Mouse (Mus musculus): ENCODE data around the gene Fam186a. TPM values are rescaled to one million over a fixed set of nuclear protein-coding genes. Genes with fewer than 3 reads are reported as not detected.
A peak's percentile ranks its signal among the peaks of the same experiment; 100 is the strongest.
"Not testable (repeated sequence)": the region's sequence is repeated elsewhere in the genome, so short reads cannot be mapped to it uniquely, and the experiment has no call there.

The Fam186a gene
- polyA plus RNA-seq (2015; fragmentation: Nextera tagmentation; extraction: Ambion mirVana), result 0.03 TPM in 1 of 2 replicates, not detected in the other

GRCm38 (mm10) chr15:99966961-99967360, at the start of gene Fam186a:
Fam186a (minus strand) TSS chr15:99967061.
- no peaks in the 10 kb centered on the region for H3K36me3 ChIP-seq
- no peak within 1 kb of the TSS for H3K4me3 ChIP-seq
- no peaks in the 10 kb centered on the region for H3K9me3 ChIP-seq
- H3K4me1 ChIP-seq, result 0 out of 2 replicates have a peak, but pooled peaks cover 8% of the 10 kb centered on the region
- no peaks in the 10 kb centered on the region for H3K27me3 ChIP-seq
- no peak for ATAC-seq (ENCODE audit: borderline replicate concordance, extremely low read depth, low FRiP score, low TSS enrichment)
- H3K4me2 ChIP-seq, result no peak within 1 kb of the TSS
- WGBS, result 68% methylated on average over 4 of the region's 4 CpGs
- no peak within 1 kb of the TSS for H3K27ac ChIP-seq
- H3K9ac ChIP-seq, result no peak within 1 kb of the TSS

- Histone ChIP-seq H3K4me2 (no peak overlapping the region), H3K36me3 (peaks cover 79% of the 10 kb centered on the region), H3K4me3 (no peak overlapping the region), H3K9ac (no peak overlapping the region), H3K27me3 (no peaks in the 10 kb centered on the region), H3K4me1 (no peaks in the 10 kb centered on the region), H3K27ac (no peak overlapping the region), H3K9me3 (no peaks in the 10 kb centered on the region)
- no peak for ATAC-seq (ENCODE audit: borderline replicate concordance, extremely low read depth, low FRiP score, low TSS enrichment)
These were observed 39.3 kb upstream of the Fam186a start for GRCm38 (mm10) chr15:100006180-100006579.

DNA sequence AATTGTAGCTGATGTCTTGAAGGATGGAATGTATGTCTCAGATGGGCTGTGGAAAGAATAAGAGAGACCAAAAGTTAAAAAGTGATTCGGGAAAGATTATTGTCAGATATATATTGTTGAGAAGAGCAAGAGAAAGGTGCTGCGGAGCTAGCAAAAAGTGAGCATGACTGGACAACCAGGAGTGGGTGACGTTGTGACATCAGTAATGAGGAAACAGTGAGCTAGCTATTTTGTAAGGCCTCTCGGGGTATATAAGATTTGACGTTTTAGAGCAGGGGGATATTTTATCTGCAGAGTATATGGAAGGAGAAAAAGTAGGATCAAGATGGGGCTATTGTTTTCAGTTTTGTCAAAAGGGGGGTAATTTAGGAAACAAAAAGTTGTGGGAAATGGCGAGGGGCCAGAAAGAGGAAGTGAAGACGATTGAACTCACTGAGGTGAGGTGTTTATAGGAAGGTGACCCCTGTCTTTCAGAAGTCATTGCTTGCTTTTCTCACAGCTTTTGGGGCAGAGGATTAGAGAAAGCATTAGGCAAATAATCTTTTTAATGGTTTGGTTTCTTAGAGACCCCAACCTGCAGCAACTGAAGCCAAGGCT, 37.9 kb upstream of the Fam186a start:
- Histone ChIP-seq H3K27me3 (no peaks in the 10 kb centered on the region), H3K4me2 (no peak overlapping the region), H3K4me3 (no peak overlapping the region), H3K4me1 (no peaks in the 10 kb centered on the region), H3K27ac (no peak overlapping the region), H3K9me3 (no peaks in the 10 kb centered on the region), H3K36me3 (peaks cover 72% of the 10 kb centered on the region), H3K9ac (no peak overlapping the region)
- 81% methylated on average over 7 of the region's 7 CpGs for WGBS
- ATAC-seq (ENCODE audit: borderline replicate concordance, extremely low read depth, low FRiP score, low TSS enrichment), result no peak

- no peak for ATAC-seq (ENCODE audit: borderline replicate concordance, extremely low read depth, low FRiP score, low TSS enrichment)
- WGBS, result 92% methylated on average over 1 of the region's 1 CpGs
- peaks cover 61% of the 10 kb centered on the region for H3K36me3 ChIP-seq
- no peak overlapping the region for H3K27ac ChIP-seq
- no peaks in the 10 kb centered on the region for H3K9me3 ChIP-seq
- no peaks in the 10 kb centered on the region for H3K27me3 ChIP-seq
- no peak overlapping the region for H3K9ac ChIP-seq
- no peak overlapping the region for H3K4me3 ChIP-seq
- H3K4me1 ChIP-seq, result no peaks in the 10 kb centered on the region
- H3K4me2 ChIP-seq, result no peak overlapping the region
These were observed 32.5 kb upstream of the Fam186a start for GRCm38 (mm10) chr15:99999390-99999789.

DNA sequence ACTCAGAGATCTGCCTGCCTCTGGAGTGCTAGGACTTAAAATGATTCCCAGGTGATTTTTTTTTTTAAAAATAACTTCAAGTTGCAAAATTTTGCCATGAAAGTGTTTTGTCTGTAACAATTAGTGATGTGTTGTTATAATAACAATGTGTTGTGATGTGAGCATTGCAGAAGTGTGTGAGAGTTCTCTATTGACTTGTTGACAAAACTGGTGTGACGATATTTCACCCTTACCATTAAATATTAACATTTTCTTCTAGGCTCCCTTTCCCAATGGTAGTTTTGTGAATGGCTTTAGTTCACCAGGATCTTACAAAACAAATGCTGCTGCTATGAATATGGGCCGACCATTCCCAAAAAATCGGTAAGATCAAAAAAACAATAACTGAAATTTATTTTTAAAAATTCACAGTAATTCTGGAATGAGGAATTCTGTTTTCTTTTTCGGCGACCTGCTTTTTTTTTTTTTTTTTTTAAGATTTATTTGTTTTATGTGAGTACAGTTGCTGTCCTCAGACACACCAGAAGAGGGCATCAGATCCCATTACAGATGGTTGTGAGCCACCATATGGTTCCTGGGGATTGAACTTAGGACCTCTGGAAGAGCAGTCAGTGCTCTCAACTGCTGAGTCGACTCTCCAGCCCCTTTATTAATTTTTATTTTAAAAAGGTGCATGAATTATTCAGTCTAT, 30.4 kb upstream of the Fam186a start:
- WGBS, result 89% methylated on average over 6 of the region's 6 CpGs
- H3K36me3 ChIP-seq, result peaks cover 51% of the 10 kb centered on the region

GRCm38 (mm10) chr15:99993100-99993499, 26.2 kb upstream of the Fam186a start:
- Histone ChIP-seq H3K9ac (no peak overlapping the region), H3K9me3 (no peaks in the 10 kb centered on the region), H3K4me1 (no peaks in the 10 kb centered on the region), H3K27ac (no peak overlapping the region), H3K4me3 (no peak overlapping the region), H3K4me2 (no peak overlapping the region), H3K27me3 (no peaks in the 10 kb centered on the region), H3K36me3 (peaks cover 53% of the 10 kb centered on the region)
- WGBS, result 95% methylated on average over 1 of the region's 1 CpGs
- ATAC-seq (ENCODE audit: borderline replicate concordance, extremely low read depth, low FRiP score, low TSS enrichment), result no peak

More for the DNA sequence above, 30.4 kb upstream of the Fam186a start:
- Histone ChIP-seq H3K4me3 (no peak overlapping the region), H3K4me2 (no peak overlapping the region), H3K4me1 (no peaks in the 10 kb centered on the region), H3K9me3 (no peaks in the 10 kb centered on the region), H3K27me3 (no peaks in the 10 kb centered on the region), H3K27ac (no peak overlapping the region), H3K9ac (no peak overlapping the region)
- no peak for ATAC-seq (ENCODE audit: borderline replicate concordance, extremely low read depth, low FRiP score, low TSS enrichment)

GRCm38 (mm10) chr15:99979715-99980114, 12.9 kb upstream of the Fam186a start:
- no peak overlapping the region for H3K4me2 ChIP-seq
- H3K9me3 ChIP-seq, result no peaks in the 10 kb centered on the region
- no peaks in the 10 kb centered on the region for H3K36me3 ChIP-seq
- H3K27me3 ChIP-seq, result no peaks in the 10 kb centered on the region
- no peak overlapping the region for H3K4me3 ChIP-seq
- 78% methylated on average over 2 of the region's 2 CpGs for WGBS
- H3K27ac ChIP-seq, result no peak overlapping the region
- H3K4me1 ChIP-seq, result 0 out of 2 replicates have a peak, but pooled peaks cover 4% of the 10 kb centered on the region
- no peak for ATAC-seq (ENCODE audit: borderline replicate concordance, extremely low read depth, low FRiP score, low TSS enrichment)
- no peak overlapping the region for H3K9ac ChIP-seq

- no peaks in the 10 kb centered on the region for H3K36me3 ChIP-seq
- no peak overlapping the region for H3K27ac ChIP-seq
- no peaks in the 10 kb centered on the region for H3K9me3 ChIP-seq
- no peak overlapping the region for H3K4me2 ChIP-seq
- H3K4me1 ChIP-seq, result peaks cover 6% of the 10 kb centered on the region; the same call in 1 of the 2 replicates
- no peak overlapping the region for H3K9ac ChIP-seq
- ATAC-seq (ENCODE audit: borderline replicate concordance, extremely low read depth, low FRiP score, low TSS enrichment), result no peak
- H3K4me3 ChIP-seq, result no peak overlapping the region
- WGBS, result 80% methylated on average over 1 of the region's 1 CpGs
- no peaks in the 10 kb centered on the region for H3K27me3 ChIP-seq
These were observed 12.4 kb upstream of the Fam186a start for GRCm38 (mm10) chr15:99979266-99979665.

DNA sequence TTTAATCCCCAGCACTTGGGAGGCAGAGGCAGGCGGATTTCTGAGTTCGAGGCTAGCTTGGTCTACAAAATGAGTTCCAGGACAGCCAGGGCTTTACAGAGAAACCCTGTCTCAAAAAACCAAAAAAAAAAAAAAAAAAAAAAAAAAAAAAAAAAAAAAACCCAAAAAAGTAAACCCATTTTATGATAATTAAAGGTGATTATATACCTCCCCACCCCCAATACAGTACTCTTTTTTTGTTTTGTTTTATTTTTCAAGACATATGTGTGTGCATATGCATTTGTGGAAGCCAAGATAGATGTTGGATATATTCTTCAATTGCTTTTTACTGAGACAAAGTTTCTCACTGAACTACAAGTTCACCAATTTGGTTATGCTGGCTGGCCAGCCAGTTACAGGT, 9.3 kb upstream of the Fam186a start:
- not testable (repeated sequence) for H3K4me3 ChIP-seq; ATAC-seq (ENCODE audit: borderline replicate concordance, extremely low read depth, low FRiP score, low TSS enrichment); H3K27ac ChIP-seq; H3K27me3 ChIP-seq; H3K4me2 ChIP-seq; H3K4me1 ChIP-seq; H3K36me3 ChIP-seq; H3K9me3 ChIP-seq; H3K9ac ChIP-seq
- 88% methylated on average over 2 of the region's 2 CpGs for WGBS

GRCm38 (mm10) chr15:99974476-99975220, 7.8 kb upstream of the Fam186a start:
- H3K4me1 ChIP-seq, result peaks cover 6% of the 10 kb centered on the region; the same call in 1 of the 2 replicates
- H3K4me2 ChIP-seq, result no peak overlapping the region
- no peak overlapping the region for H3K9ac ChIP-seq
- H3K9me3 ChIP-seq, result no peaks in the 10 kb centered on the region
- H3K36me3 ChIP-seq, result no peaks in the 10 kb centered on the region
- H3K27ac ChIP-seq, result no peak overlapping the region
- no peaks in the 10 kb centered on the region for H3K27me3 ChIP-seq
- no peak for ATAC-seq (ENCODE audit: borderline replicate concordance, extremely low read depth, low FRiP score, low TSS enrichment)
- 76% methylated on average over 2 of the region's 2 CpGs for WGBS
- no peak overlapping the region for H3K4me3 ChIP-seq

GRCm38 (mm10) chr15:99972989-99973911, 6.4 kb upstream of the Fam186a start:
- Histone ChIP-seq H3K9ac (peak overlapping the region; percentile 76), H3K4me1 (peaks cover 3% of the 10 kb centered on the region; the same call in 1 of the 2 replicates), H3K27me3 (no peaks in the 10 kb centered on the region), H3K9me3 (no peaks in the 10 kb centered on the region), H3K27ac (peak overlapping the region; percentile 97), H3K4me2 (peak overlapping the region; percentile 55), H3K36me3 (no peaks in the 10 kb centered on the region), H3K4me3 (peak overlapping the region; percentile 87)
- WGBS, result under 1% methylated on average over 83 of the region's 84 CpGs
- peak; percentile 89 for ATAC-seq (ENCODE audit: borderline replicate concordance, extremely low read depth, low FRiP score, low TSS enrichment)
